Mouse (Mus musculus): ENCODE measurements around the gene Dner.
A peak's percentile ranks its signal among the peaks of the same experiment; 100 is the strongest.

The Dner gene

DNA sequence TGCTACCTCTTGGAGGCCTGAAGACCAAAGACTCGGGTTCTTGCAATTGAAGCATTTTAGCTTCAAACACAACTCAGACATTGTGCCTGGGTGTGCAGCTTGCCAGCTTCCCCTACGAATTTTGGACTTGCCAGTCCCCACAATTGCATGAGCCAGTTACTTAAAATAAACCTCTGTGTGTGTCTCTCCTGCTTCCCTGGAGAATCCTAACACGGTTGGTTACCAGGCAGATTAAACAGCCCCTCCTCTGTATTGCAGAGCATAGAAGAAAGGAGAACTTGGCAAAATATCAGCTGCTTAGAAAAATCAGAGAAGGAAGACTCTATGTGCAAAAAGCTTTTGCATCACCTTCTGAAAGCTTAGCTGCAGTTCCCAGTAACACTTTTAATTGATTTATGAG lies 252.4 kb downstream of the Dner start:
- no peak for DNase-seq (ENCODE audit: low read depth, low spot score)

DNA sequence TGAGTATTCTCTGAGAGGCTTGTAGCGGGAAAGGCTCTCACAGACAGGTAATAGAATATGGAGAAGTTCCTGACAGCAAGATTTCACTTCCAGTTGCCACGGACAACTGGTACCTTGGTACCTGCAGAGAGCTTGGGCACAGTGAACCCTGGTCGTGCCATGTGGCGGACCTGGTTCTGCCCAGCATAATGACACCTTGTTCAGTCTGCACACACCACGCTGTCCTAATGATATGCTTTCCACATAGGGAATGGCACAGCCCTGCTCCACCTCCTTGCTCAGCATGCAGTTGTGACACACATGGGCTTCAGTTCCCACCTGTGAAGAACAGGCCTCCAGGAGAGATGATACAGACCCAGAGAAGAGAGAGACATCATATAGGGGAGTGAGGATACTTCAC lies 253.0 kb downstream of the Dner start:
- DNase-seq (ENCODE audit: low read depth, low spot score) = no peak

DNA sequence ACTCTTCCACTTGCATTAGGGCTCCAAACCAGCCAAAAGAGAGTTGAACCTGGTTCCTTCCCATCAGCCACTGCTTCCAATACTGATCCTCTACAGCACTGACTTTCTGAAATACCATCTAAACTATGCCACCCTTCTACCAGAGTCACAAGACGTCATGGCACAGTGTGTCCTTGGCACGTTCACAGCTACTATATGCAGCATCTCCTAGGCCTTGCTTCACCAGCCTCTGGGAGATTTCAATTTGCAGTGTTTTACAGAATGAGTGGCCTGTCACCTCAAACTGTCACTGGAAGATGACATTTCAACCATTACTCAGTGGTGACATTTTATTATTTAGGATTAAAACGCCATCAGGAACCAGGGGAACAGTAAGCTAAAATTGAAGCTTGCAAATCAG lies 254.6 kb downstream of the Dner start:
- no peak for DNase-seq (ENCODE audit: low read depth, low spot score)

DNA sequence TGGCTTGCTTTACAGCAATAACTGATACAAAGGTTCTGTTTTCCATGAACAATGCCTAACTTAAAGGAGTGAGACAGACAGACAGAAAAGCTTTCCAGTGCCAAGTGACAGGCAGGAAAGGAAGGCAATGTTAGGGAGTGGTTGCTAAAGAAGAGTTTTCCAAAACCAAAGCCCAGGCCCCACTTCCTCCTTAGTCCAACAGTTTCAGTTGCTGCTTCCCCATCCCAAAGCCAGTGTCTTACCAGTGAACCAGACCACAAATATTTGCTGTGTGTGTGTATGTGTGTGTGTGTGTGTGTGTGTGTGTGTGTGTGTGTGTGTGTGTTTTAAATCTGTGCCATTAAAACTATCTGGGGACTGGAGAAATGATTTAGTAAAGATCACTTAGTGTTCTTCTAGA lies 258.5 kb downstream of the Dner start:
- DNase-seq (ENCODE audit: low read depth, low spot score) = peak; percentile 16

DNA sequence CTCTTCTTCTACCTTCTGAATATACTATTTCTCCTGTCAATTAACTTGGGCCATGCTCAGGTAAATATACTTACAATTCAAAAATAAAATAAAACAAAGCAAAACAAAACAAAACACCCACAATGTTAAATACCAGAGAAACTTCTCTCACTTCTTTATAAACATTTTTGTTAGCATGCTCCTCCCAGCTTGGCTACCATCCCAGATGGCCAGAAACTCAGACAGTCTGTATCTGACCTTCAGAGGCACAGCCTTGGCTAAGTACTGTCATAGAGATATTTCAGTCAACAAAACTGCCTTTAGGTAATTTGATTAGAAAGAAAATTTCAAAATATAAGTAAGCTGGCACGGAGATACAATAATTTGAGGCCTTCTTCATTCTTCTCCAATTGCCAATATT lies 259.7 kb downstream of the Dner start:
- peak; percentile 67 for DNase-seq (ENCODE audit: low read depth, low spot score)

DNA sequence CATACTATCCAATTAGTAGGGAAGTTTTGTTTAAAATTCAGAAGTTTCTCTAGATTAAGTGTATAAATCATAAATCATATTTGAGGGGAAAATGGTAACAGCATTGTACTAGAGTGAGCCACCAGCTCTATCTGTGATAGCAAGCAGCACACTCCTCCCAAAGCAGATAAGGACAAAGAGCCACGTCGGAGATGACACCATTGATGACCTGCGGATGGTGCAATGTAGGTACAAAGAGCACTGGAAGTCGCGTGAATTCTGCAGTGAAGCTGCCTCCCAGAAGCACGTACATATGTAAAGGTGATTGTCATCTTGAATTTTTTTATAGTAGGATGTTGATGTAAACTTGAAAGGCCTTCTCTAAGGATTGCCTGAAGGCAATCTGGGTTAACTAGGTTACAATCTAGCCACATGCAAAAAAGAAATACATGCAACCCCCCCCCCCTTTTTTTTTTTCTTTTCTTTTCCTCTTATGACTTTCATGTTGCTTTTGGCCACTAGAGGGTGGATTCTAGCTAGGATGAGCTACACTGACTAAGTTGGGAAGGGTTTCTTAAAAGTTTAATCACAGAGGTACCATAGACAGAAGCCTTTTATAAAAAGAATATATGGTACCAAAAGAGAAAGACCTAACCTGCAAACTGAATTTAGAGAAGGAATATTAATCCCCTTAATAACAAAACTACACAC lies 262.6 kb downstream of the Dner start:
- DNase-seq (ENCODE audit: low read depth, low spot score) = peak; percentile 62

DNA sequence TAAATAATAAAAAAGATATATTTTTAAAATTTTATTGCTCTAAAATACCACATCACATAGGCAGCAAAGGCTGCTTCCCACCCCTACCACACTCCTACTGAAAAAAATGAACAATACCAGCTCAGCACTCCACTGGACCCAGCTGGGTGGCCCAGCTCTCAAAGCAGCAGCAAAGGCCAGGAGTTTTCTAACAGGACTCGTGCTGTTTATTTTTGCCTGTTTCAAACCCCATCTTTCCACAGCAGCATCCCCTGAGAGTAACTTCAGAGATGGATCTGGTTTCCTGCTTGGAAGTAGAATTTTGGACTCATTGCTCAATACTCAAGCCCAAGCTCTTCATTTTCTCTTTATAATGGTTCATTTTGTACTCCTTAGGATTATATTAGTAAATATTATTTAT lies 263.7 kb downstream of the Dner start:
- DNase-seq (ENCODE audit: low read depth, low spot score) = no peak

DNA sequence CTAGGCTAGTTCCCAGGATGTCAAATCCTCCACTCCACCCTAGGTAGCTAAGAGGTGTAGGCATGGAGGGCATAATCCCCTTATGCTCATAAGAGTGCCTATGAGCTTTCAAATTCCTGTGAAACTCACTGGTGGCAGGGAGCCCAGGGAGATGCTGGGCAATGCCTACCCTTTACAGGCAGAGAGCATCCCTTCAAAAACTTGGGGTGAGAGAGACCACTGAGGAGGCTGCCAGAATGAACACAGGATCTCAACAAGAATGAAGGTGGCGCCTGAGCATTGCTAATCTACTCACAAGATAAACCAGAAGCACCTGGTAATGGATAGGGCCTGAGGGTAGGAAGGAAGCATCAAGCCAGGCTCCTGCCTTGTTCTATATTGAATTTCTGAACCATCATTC lies 267.7 kb downstream of the Dner start:
- DNase-seq (ENCODE audit: low read depth, low spot score) = no peak

DNA sequence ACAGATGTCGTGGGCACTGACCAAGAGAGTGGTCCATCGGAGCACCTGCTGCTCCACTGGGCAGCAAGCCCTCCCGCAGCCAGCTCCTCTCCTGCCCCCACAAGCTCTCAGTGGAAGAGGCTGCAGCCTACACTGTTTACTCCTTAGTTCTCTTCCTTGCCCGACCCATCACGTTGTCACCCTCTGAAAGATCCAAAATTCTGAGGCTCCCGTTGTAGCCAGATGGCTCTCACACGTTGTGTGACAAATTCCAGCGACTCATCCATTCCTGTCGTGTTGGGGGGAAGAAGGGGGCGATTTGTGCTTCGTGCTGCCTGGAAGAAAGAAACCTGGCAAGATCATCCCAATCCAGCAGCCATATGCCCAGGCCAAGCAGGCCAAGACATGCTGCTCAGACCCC lies 268.3 kb downstream of the Dner start:
- no peak for DNase-seq (ENCODE audit: low read depth, low spot score)

DNA sequence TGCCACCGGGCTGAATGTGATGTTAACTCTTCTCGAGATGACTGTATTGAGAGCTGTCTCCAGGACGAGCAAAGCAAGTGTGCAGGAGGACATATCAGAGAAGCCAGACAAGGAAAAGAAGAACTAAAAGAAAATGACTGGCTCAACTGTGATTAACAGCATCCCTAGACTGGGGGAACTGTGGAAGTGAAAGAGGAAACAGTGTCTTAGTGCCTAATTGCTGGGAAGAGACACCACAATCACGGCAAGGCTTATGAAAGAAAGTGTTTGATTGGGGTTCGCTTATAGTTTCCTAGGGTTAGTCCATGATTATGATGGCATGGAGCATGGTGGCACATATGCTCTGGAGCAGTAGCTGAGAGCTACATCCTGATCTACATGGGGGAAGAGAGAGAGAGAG lies 269.3 kb downstream of the Dner start:
- no peak for DNase-seq (ENCODE audit: low read depth, low spot score)

DNA sequence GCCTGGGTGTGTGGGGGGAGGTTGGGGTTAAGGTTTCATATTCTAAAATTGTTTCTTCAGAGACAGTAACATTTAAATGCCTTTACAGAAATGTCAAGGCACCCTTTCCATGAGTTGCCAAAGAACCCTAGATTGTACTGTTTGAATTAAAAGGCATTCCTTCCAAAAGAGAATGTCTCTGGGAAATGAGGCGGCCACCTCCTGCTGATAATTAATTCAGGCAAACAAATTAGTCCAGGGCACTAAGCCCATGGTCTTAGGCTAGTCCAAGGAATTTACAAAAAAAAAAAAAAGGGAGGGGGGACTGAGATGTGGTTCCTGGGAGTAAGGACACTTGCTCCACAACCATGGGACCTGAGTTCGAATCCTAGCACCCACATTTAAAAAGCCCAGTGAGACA lies 273.1 kb downstream of the Dner start:
- no peak for DNase-seq (ENCODE audit: low read depth, low spot score)

DNA sequence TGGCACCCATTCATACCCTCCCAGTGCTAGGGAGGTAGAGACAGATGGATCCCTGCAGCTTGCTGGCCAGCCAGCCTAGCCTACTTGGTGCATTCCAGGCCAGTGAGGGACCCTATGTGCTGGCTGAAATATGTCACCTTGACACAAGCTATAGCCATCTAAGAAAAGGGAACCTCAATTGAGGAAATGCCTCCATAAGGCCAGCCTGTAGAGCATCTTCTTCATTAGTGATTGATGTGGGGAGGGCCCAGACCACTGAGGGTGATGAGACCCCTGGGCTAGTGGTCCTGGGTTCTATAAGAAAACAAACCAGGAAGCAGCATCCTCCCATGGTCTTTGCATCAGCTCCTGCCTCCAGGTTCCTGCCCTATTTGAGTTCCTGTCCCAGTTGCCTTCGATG lies 274.2 kb downstream of the Dner start:
- no peak for DNase-seq (ENCODE audit: low read depth, low spot score)

DNA sequence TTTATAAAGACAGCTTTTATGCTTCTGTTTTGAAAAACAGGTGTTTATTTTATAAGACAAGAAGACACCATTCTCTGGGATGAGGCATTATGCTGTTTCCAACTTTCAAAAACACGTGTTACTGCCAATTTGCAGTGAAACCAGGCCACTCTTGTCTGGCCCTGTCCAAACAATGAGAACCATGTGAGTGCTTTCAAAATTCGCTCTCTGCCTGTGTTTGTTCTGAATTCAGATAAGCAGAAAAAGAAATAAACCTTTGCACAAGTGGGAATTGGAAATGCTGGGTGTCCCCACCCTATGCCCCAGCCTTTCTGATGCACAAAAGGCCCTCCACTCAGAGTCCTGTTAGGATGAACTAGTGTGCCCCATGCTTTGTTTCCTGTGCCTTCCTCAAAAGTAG lies 276.6 kb downstream of the Dner start:
- DNase-seq (ENCODE audit: low read depth, low spot score) = no peak

DNA sequence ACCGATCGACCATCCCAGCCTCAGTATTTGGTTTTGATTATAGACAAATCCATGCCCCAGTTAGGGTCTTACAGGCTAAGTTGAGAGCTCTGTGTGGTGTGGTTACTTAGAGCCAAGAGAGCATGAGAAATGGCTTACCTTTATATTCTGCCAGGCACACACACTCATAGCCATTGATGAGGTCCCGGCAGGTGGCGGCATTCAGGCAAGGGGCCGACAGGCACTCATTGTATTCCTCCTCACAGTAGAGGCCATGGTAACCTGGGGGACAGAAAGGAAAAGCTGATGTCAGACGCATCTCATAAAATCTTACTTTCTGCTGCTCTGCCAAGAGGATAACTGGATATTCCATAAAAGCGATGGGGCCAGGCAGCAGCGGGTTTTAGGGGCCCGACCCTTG lies 277.5 kb downstream of the Dner start:
- no peak for DNase-seq (ENCODE audit: low read depth, low spot score)

DNA sequence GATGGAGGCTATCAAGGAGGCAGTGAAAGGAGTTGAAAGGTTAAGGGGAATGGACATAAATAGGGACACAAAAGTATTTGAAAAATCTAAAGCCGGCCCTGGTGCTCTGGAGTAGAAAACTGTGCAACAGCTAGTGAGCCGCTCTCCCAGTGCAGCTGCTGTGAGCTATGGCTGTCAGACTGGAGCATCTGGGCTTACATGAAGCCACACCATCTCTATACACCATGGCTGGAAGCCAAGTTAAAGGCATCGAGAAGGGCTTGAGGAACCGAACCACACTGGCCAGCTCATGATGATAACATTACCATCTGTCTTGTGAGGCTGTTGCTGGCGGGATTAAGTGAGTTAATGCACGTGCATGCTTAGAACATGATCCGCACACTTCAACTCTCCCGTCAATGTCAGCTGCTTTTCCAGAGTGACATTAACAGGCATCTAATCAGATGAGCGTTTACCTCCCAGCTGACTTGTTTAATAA lies 278.2 kb downstream of the Dner start:
- no peak for DNase-seq (ENCODE audit: low read depth, low spot score)

DNA sequence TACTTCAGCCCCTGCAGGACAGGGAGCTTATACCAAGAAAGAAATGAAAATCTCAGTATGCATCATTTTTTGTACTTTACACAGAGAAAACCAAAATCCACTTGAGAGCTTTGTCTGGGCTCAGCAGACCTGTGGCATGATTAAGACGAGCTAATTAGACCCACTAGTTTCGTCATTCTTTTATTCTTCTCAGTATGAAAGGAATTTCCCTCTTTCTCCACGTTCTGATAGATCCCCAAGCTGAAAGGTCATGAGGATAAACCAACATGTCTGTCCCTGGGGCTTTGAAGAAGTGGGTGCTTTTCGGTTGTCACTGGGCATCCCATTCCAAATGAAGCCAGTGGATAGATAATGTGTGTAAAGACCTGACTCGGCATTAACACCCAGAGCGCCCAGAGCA lies 278.7 kb downstream of the Dner start:
- DNase-seq (ENCODE audit: low read depth, low spot score) = no peak

DNA sequence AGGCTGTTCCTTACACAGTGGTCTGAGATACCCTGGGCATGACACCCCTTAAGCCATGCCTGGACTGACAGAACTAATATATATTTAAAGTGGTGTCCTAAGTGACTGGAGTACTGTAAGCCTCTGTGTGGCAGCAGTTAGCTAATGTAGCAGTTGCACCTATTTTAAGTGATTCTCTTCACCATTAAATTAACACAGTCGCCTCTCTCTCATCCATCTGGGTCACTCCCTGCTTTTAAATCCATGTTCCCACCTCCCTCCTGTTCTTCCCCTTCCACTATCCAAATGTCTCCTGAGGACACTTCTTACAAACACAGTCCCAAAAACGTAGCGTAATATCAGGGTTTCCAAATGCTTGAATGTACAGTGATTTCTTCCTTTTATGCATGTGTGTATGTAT lies 281.6 kb downstream of the Dner start:
- DNase-seq (ENCODE audit: low read depth, low spot score) = no peak

DNA sequence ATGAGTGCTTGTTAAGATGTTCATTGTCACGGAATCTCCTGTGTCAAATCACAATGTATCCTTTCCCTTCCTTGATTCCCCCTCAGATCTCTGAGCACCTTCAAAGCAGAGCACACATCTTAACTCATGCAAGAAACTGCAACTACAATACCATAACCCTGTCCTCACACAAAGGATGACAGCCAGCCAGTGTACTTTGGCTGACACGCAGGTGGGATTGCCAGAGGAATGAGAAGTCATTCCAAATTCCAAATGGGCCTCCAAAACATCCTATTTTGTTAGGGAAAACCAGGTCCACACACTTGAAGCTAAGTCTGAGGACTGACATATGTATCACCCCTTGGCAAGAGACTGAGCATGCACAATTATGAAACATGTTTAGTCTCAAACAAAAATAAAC lies 286.5 kb downstream of the Dner start:
- no peak for DNase-seq (ENCODE audit: low read depth, low spot score)

DNA sequence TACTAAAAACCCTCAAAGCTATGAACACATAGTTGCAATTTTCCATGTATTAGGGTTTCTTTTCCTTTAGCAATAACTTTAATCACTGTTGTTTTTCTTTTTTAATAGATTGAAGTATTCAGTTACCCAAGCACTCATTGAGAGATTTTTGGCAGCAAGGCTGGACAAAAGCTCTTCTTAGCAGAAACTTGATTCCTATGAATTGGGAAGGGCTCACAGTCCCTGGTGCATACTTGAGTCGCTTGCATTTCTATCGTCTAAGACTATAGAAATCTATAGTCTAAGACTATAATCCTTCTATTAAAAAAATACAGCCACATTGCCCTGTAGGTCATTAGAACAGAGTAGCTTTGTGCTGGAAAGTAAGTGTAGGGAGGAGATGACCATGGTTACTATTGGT lies 287.1 kb downstream of the Dner start:
- DNase-seq (ENCODE audit: low read depth, low spot score) = no peak

DNA sequence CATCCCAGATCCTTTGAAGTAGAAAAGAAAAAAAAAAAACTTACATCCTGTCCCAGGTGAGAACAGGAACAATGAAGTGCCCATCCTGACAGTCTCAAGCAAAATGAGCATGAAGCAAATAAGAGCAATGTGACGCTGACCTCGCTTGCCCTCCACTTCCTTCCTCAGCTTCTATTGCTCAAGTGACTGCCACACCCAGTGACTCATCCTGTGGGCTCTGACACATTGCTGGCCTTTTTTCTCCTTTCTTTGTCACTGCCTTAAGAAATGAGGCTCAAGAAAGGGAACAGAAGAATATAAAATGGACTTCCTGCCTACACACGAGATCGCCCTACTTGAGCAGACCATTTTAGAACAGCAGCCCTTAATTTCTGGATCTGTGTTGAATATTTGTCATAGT lies 289.1 kb downstream of the Dner start:
- peak; percentile 95 for DNase-seq (ENCODE audit: low read depth, low spot score)

DNA sequence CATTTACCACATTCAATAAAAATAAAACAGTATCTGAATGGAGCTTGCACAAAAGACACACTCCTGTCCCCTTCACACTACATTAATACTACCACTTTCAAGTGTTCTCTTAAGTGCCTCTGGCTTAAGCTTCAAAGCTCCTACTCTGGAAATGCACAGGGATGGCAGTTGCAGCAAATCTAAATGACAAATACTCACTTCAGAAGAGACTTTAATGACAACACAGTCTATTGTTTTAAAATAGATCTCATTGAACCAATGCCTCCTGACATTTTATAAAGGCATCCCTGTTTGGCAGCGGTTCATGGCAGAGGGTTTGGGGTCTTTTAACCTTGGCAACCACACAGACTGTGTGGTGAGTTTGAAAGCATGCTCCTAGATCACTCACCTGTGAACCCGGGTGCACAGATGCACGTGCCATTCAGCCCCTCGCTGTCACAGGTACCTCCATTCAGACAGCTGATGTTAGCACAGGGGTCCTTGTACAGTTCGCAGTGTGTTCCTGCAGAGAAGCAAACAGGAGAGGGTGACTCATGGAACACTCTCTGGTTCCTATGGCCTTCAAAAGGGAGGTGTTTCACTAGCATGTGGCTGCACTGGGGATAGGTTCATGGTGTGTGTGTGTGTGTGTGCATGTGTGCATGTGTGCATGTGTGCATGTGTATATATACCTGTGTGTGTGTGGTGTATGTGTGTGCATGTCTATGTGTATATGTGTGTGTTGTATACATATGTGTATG lies 290.3 kb downstream of the Dner start:
- DNase-seq (ENCODE audit: low read depth, low spot score) = no peak

DNA sequence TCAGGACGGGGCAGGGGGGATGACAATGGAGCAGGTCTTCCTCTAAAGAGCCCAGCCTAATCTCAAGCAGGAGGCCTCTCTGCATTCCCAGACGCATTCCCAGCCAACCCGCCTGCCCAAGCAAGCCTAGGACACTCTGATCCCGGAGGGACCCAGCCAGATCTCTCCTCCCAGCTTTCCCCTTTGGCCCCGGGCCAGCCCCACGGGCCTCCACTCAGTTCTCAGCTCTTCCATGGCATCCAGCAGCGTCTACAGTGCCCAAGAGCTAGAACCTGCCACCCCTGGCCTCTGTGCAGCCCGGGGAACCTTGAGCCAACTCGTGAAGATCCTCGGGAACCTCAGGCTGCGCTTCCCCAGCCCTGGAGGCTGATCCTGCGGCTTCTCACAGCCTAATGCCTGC lies 291.1 kb downstream of the Dner start:
- DNase-seq (ENCODE audit: low read depth, low spot score) = no peak

DNA sequence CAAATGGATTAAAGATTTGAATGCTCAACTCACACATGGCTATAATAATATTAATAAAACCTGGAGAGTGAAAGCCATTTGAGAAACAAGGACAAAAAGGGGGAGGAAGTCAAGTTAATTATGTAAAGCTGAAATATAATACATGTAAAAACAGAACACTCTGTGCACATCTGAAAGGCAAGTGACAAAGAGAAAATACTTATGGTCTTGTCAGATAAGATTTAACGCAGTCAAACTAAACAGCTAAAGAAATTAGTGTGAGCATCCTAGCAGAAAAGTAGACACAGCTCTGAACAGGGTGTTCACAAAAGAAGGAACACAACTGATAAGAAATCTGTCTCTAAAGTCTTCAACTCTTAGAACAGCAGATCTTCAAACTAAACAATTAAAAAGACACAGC lies 293.9 kb downstream of the Dner start:
- no peak for DNase-seq (ENCODE audit: low read depth, low spot score)

DNA sequence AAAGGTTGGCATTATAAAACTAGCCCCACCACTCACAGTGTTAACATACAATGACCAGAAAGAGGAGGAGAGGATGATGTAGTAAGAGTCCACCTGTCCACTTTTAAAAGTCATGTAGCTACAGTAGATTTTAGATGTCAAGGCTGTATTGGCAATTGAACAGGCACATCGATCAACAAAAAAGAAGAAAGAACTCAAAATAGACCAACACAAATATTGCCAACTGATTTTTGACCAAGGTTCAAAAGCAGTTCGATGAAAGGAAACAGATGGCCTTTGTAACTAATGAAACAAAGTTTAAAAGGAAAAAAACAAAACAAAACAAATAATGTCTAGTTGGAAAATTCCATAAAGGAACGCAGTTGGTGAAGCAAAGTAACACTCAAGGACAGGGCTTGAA lies 296.4 kb downstream of the Dner start:
- no peak for DNase-seq (ENCODE audit: low read depth, low spot score)
